Mouse (Mus musculus) heart, embryonic 16.5 days (tissue): Measurements from ENCODE around the gene Dad1. TPM values are rescaled to one million over a fixed set of nuclear protein-coding genes. Genes with fewer than 3 reads are reported as not detected.

ENCODE experiments used
- ATAC-seq: fragments of 200-750 bp; cut with Nextera tagmentation; replicated peaks from 2 replicates; pipeline ENCODE4 v1.8.0; 2017; ENCODE audit warnings: moderate number of reproducible peaks; ENCODE audit not compliant: insufficient read depth, low FRiP score; ENCODE audit errors: extremely low read depth
- H3K27ac ChIP-seq: fragments of 300-500 bp; sonication (generic); 2 replicates; pipeline ENCODE4 v1.5.1; 2014; ENCODE audit warnings: mild to moderate bottlenecking, low read length, control low read depth, moderate library complexity
- H3K27me3 ChIP-seq: fragments of 300-500 bp; sonication (generic); 2 replicates; pipeline ENCODE4 v1.6.1; 2014; ENCODE audit warnings: low read length, mixed read lengths; ENCODE audit not compliant: control insufficient read depth, insufficient read depth
- H3K36me3 ChIP-seq: fragments of 300-500 bp; sonication (generic); 2 replicates; pipeline ENCODE4 v1.6.1; 2014; ENCODE audit not compliant: control insufficient read depth, insufficient read depth
- H3K4me1 ChIP-seq: fragments of 300-500 bp; sonication (generic); 2 replicates; pipeline ENCODE4 v1.6.1; 2014; ENCODE audit warnings: low read length, mixed read lengths; ENCODE audit not compliant: control insufficient read depth, insufficient read depth
- H3K4me2 ChIP-seq: fragments of 300-500 bp; sonication (generic); 2 replicates; pipeline ENCODE4 v1.6.1; 2014; ENCODE audit warnings: low read depth, mild to moderate bottlenecking, control low read depth, low read length
- H3K4me3 ChIP-seq: fragments of 300-500 bp; sonication (generic); 2 replicates; pipeline ENCODE4 v1.5.1; 2014; ENCODE audit warnings: mild to moderate bottlenecking, control low read depth, low read length
- H3K9ac ChIP-seq: fragments of 300-500 bp; sonication (generic); 2 replicates; pipeline ENCODE4 v1.6.1; 2014; ENCODE audit warnings: low read length, control low read depth
- H3K9me3 ChIP-seq: fragments of 300-500 bp; sonication (generic); replicated peaks from 2 replicates; pipeline ENCODE4 v1.6.1; 2016; ENCODE audit warnings: low read length; ENCODE audit not compliant: control insufficient read depth
- WGBS: fragments of 180-500 bp; shearing (Covaris S2); extraction: QIAGEN DNeasy Blood & Tissue Kit; methylation state at CpG from one replicate; pipeline ENCODE4 v1.1.7; 2014; 5-methylcytosine and 5-hydroxymethylcytosine counted together
- polyA plus RNA-seq: library from polyadenylated mRNA; unstranded; fragments of >200 nt; fragmentation: Nextera tagmentation; extraction: Ambion mirVana; gene quantifications from 2 replicates; pipeline ENCODE4 v1.2.1, GENCODE M21; 2015

Dad1 gene
- polyA plus RNA-seq, 1 experiment from 2014 or later = 349 TPM

DNA sequence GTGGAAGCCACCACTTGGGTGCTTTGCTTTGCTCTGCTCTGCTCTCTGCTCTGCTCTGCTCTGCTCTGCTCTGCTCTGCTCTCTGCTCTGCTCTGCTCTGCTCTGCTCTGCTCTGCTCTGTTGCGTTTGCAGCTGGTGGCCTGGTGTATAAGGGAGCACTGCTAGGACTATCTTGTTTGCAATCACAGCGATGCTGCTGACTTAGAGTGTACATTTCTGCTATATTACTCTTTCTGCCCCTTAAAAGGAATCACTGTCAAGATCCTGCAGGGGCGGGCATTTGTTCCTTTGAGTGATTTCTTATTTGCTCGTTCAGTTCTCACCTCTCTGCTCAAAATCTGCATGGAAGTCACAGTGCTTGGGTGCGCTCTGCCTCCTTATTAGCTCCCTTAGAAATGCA, 44.0 kb downstream of the Dad1 start:
- Histone ChIP-seq H3K9ac (no peak overlapping the region), H3K27me3 (no peaks in the 10 kb centered on the region), H3K4me2 (no peak overlapping the region), H3K9me3 (no peaks in the 10 kb centered on the region), H3K4me1 (peaks cover 17% of the 10 kb centered on the region), H3K4me3 (no peak overlapping the region), H3K36me3 (no peaks in the 10 kb centered on the region), H3K27ac (no peak overlapping the region)
- WGBS = 74% methylated on average over 5 of the region's 5 CpGs
- no peak for ATAC-seq

DNA sequence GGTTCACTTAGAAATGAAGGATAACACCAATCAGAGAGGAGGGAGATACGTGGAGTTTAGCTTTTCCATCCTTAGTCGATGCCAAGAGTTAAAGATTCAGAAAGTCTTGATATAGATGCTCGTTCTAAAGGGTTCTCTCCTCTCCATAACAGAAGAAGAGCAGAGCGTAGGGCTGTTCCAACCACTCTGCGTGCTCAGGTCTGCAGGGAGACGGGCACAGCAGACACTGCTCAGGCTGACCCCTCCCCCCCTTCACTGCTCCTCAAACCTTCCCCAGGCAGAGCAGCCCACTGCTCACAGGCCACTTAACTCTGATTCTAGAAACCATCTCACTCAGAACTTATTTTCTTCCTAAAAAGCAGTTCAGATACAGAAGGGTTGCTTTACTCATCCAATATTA, 45.2 kb downstream of the Dad1 start:
- WGBS = 64% methylated on average over 6 of the region's 6 CpGs
- no peaks in the 10 kb centered on the region for H3K27me3 ChIP-seq
- H3K4me3 ChIP-seq = no peak overlapping the region
- H3K36me3 ChIP-seq = no peaks in the 10 kb centered on the region
- peaks cover 15% of the 10 kb centered on the region for H3K4me1 ChIP-seq
- no peak overlapping the region for H3K4me2 ChIP-seq
- no peak for ATAC-seq
- H3K9ac ChIP-seq = no peak overlapping the region
- H3K9me3 ChIP-seq = no peaks in the 10 kb centered on the region
- H3K27ac ChIP-seq = no peak overlapping the region

- Histone ChIP-seq H3K4me3 (no peak overlapping the region), H3K9me3 (no peaks in the 10 kb centered on the region), H3K9ac (no peak overlapping the region), H3K27me3 (no peaks in the 10 kb centered on the region), H3K27ac (no peak overlapping the region), H3K4me2 (no peak overlapping the region), H3K4me1 (peaks cover 15% of the 10 kb centered on the region), H3K36me3 (no peaks in the 10 kb centered on the region)
- 51% methylated on average over 5 of the region's 5 CpGs for WGBS
- no peak for ATAC-seq
Observed at GRCm38 (mm10) chr14:54207924-54208323, 46.0 kb downstream of the Dad1 start.

DNA sequence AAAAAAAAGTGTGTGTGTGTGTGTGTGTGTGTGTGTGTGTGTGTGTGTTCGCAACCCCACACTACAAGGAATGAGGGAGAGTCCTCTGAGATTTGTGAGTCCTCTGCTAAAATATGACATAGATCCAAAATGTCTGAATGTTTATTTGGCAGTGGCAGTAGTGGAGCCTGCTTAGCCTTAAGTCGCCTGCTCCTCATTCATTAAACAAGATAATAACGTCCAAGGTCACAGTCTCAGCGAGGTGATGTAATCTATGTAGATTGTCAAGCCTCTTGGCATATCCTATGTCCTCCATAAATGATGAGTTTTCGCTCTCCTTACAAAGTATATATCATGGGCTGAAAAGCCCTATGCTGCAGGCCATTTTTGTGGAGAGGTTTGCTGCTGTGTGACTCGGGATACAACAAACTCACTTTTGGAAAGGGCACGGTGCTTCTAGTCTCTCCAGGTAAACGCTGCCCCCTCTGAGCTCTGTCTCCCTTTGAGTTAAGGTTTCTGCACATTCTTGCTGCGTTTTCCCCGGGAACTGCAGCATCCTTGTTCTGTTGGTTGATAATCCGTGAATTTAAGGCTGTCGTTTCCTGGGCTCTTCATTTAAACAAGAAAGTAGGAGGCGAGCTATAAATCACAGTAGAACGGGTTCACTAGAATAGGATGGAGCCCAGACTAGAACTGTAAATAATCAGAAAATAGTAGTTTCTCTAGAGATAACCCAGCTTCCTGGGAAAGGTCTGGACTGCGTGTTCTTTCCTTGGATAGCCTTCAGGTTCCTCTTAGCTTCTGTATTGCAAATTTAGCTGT, 47.0 kb downstream of the Dad1 start:
- H3K9me3 ChIP-seq = no peaks in the 10 kb centered on the region
- 54% methylated on average over 15 of the region's 15 CpGs for WGBS
- H3K27me3 ChIP-seq = no peaks in the 10 kb centered on the region
- peaks cover 15% of the 10 kb centered on the region for H3K4me1 ChIP-seq
- H3K9ac ChIP-seq = no peak overlapping the region; the same call in 1 of the 2 replicates
- H3K36me3 ChIP-seq = no peaks in the 10 kb centered on the region
- ATAC-seq = no peak
- no peak overlapping the region for H3K4me3 ChIP-seq
- no peak overlapping the region for H3K4me2 ChIP-seq
- H3K27ac ChIP-seq = peak overlapping the region; percentile 65

DNA sequence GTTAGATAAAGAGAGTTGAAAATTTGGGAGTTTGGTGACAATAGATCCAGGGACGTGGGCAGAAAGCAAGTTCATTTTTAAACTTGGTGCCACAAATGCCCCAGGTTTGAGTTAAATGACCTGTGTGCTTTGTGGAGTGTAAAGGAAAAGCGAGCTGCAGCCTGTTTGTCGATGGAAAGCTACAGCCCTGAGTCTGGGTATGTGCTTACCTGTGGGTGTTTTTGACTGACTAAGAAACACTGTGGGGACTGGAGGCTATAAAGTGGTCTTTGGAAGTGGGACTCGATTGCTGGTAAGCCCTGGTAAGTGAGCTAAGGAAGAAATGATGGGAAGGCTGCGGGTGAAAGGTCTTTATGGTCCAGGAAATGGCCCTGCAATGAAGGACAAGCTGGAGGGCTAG, 47.6 kb downstream of the Dad1 start:
- WGBS = 79% methylated on average over 5 of the region's 5 CpGs
- H3K4me3 ChIP-seq = no peak overlapping the region
- no peaks in the 10 kb centered on the region for H3K9me3 ChIP-seq
- ATAC-seq = no peak
- H3K4me2 ChIP-seq = no peak overlapping the region
- no peak overlapping the region for H3K9ac ChIP-seq
- peaks cover 15% of the 10 kb centered on the region for H3K4me1 ChIP-seq
- H3K27ac ChIP-seq = peak overlapping the region; percentile 35; the same call in 1 of the 2 replicates
- no peaks in the 10 kb centered on the region for H3K36me3 ChIP-seq
- H3K27me3 ChIP-seq = no peaks in the 10 kb centered on the region

GRCm38 (mm10) chr14:54205904-54206303, 48.0 kb downstream of the Dad1 start:
- Histone ChIP-seq H3K27me3 (no peaks in the 10 kb centered on the region), H3K9ac (no peak overlapping the region), H3K4me3 (no peak overlapping the region), H3K4me1 (peaks cover 15% of the 10 kb centered on the region), H3K27ac (no peak overlapping the region), H3K36me3 (no peaks in the 10 kb centered on the region), H3K9me3 (no peaks in the 10 kb centered on the region), H3K4me2 (no peak overlapping the region)
- WGBS = 56% methylated on average over 6 of the region's 6 CpGs
- no peak for ATAC-seq

DNA sequence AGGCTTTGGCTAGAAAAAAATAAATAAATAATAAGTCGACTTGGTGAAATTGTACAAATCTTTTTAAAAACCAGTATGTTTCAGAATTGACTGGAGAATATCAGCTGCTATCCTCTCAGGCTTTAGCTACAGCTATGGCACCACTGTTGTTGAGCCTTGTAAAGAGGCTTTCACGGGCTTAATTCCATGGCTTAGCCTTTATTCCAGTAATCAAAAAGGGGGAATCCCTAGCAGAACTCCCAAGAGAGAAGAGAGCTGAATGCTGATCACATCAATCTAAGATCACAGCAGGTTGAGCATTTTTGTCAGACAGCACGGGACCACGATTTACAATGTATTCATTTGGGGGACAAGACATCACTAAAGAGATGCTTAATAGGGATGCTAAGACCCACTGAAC, 49.1 kb downstream of the Dad1 start:
- 80% methylated on average over 4 of the region's 4 CpGs for WGBS
- no peak overlapping the region for H3K9ac ChIP-seq
- H3K4me2 ChIP-seq = no peak overlapping the region
- no peak overlapping the region for H3K4me3 ChIP-seq
- H3K36me3 ChIP-seq = no peaks in the 10 kb centered on the region
- peaks cover 15% of the 10 kb centered on the region for H3K4me1 ChIP-seq
- no peak overlapping the region for H3K27ac ChIP-seq
- H3K27me3 ChIP-seq = no peaks in the 10 kb centered on the region
- no peaks in the 10 kb centered on the region for H3K9me3 ChIP-seq
- no peak for ATAC-seq

GRCm38 (mm10) chr14:54204311-54204710, 49.6 kb downstream of the Dad1 start:
- Histone ChIP-seq H3K4me3 (no peak overlapping the region), H3K27ac (no peak overlapping the region), H3K4me2 (no peak overlapping the region), H3K9ac (no peak overlapping the region), H3K36me3 (no peaks in the 10 kb centered on the region), H3K4me1 (peaks cover 15% of the 10 kb centered on the region), H3K9me3 (no peaks in the 10 kb centered on the region), H3K27me3 (no peaks in the 10 kb centered on the region)
- no peak for ATAC-seq
- 38% methylated on average over 8 of the region's 8 CpGs for WGBS

DNA sequence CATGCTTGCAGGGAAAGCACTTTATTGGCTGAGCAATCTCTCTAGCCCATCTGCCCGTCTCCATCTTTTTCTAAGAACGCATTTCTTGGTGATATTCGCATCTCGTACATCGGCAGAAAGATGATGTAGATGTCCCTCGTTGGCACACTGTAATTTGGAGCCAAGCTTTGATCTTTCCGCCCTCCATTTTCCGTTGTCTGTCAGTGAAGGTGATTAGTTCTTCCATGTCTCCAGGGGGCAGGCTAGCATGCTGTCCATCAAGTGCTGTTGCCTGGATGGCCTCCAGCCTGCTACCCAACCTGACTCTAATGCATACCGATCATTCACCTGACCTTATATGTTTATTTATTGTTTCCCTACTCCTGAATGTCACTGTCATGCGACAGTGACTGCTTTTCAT, 50.1 kb downstream of the Dad1 start:
- Histone ChIP-seq H3K36me3 (no peaks in the 10 kb centered on the region), H3K9me3 (no peaks in the 10 kb centered on the region), H3K4me1 (peaks cover 15% of the 10 kb centered on the region), H3K9ac (no peak overlapping the region), H3K4me3 (no peak overlapping the region), H3K27me3 (no peaks in the 10 kb centered on the region), H3K27ac (no peak overlapping the region), H3K4me2 (no peak overlapping the region)
- no peak for ATAC-seq
- 86% methylated on average over 10 of the region's 10 CpGs for WGBS
